Mouse (Mus musculus): ENCODE measurements around the gene Lpar1. TPM values are rescaled to one million over a fixed set of nuclear protein-coding genes. Genes with fewer than 3 reads are reported as not detected.

The Lpar1 gene
- total and polyA plus RNA-seq, 3 experiments, result not detected

- DNase-seq (ENCODE audit: low read depth, low spot score), result no peak
- no peaks in the 10 kb centered on the region for H3K27me3 ChIP-seq (ENCODE audit: control insufficient read depth in 1 of 2, insufficient read depth in 2 of 2, low read length in 2 of 2)
- H3K4me3 ChIP-seq (ENCODE audit: control insufficient read depth in 1 of 2, insufficient read depth in 1 of 2, low read depth in 2 of 2, low read length in 2 of 2), result no peak overlapping the region
- no peaks in the 10 kb centered on the region for H3K4me1 ChIP-seq (ENCODE audit: control insufficient read depth in 1 of 2, insufficient read depth in 2 of 2, low read length in 2 of 2)
- H3K79me2 ChIP-seq (ENCODE audit: control insufficient read depth, insufficient read depth, low read length, poor library complexity), result no peaks in the 10 kb centered on the region
- H3K9ac ChIP-seq (ENCODE audit: control insufficient read depth, low read depth, low read length, poor library complexity, severe bottlenecking), result no peak overlapping the region
- no peaks in the 10 kb centered on the region for H3K9me3 ChIP-seq (replicated peaks; ENCODE audit: insufficient read depth, low read length)
- no peak overlapping the region for H3K27ac ChIP-seq (ENCODE audit: control insufficient read depth, low read depth, low read length)
- TF ChIP-seq ELF1 (IDR thresholded peaks at IDR 0.05; ENCODE audit: low read depth, low read length), result no peak
- no peak for TF ChIP-seq SIN3A (IDR thresholded peaks at IDR 0.05; ENCODE audit: low read length)
- no peak for TF ChIP-seq JUND (IDR thresholded peaks at IDR 0.05; ENCODE audit: low read depth, low read length)
- no peak for TF ChIP-seq MAX (IDR thresholded peaks at IDR 0.05; ENCODE audit: low read length)
- no peak for TF ChIP-seq TCF12 (IDR thresholded peaks at IDR 0.05; ENCODE audit: low read depth, low read length)
- TF ChIP-seq BHLHE40 (IDR thresholded peaks at IDR 0.05; ENCODE audit: borderline replicate concordance, low read depth, low read length), result no peak
- no peaks in the 10 kb centered on the region for H3K36me3 ChIP-seq (ENCODE audit: control insufficient read depth in 1 of 2, insufficient read depth in 2 of 2, low read length in 2 of 2)
Observed at GRCm38 (mm10) chr4:58571232-58571631, 17.5 kb upstream of the Lpar1 start.

GRCm38 (mm10) chr4:58568486-58568885 is 14.8 kb upstream of the Lpar1 start:
- Histone ChIP-seq H3K4me1 (ENCODE audit: control insufficient read depth in 1 of 2, insufficient read depth in 2 of 2, low read length in 2 of 2) (no peaks in the 10 kb centered on the region), H3K4me3 (ENCODE audit: control insufficient read depth in 1 of 2, insufficient read depth in 1 of 2, low read depth in 2 of 2, low read length in 2 of 2) (no peak overlapping the region), H3K9ac (ENCODE audit: control insufficient read depth, low read depth, low read length, poor library complexity, severe bottlenecking) (no peak overlapping the region), H3K36me3 (ENCODE audit: control insufficient read depth in 1 of 2, insufficient read depth in 2 of 2, low read length in 2 of 2) (no peaks in the 10 kb centered on the region), H3K27ac (ENCODE audit: control insufficient read depth, low read depth, low read length) (no peak overlapping the region), H3K9me3 (replicated peaks; ENCODE audit: insufficient read depth, low read length) (no peaks in the 10 kb centered on the region), H3K27me3 (ENCODE audit: control insufficient read depth in 1 of 2, insufficient read depth in 2 of 2, low read length in 2 of 2) (no peaks in the 10 kb centered on the region; a peak in 1 of 4 replicates), H3K79me2 (ENCODE audit: control insufficient read depth, insufficient read depth, low read length, poor library complexity) (no peaks in the 10 kb centered on the region)
- no peak for DNase-seq (ENCODE audit: low read depth, low spot score)
- TF ChIP-seq UBTF (IDR thresholded peaks at IDR 0.05; ENCODE audit: borderline replicate concordance, insufficient read depth, low read depth, low read length) (no peak), TBP (IDR thresholded peaks at IDR 0.05; ENCODE audit: low read depth, low read length) (no peak), MYC (IDR thresholded peaks at IDR 0.05; ENCODE audit: low read depth, low read length) (no peak), MYB (IDR thresholded peaks at IDR 0.05; ENCODE audit: low read depth, low read length) (no peak), MAZ (IDR thresholded peaks at IDR 0.05; ENCODE audit: low read depth, low read length) (no peak)

DNA sequence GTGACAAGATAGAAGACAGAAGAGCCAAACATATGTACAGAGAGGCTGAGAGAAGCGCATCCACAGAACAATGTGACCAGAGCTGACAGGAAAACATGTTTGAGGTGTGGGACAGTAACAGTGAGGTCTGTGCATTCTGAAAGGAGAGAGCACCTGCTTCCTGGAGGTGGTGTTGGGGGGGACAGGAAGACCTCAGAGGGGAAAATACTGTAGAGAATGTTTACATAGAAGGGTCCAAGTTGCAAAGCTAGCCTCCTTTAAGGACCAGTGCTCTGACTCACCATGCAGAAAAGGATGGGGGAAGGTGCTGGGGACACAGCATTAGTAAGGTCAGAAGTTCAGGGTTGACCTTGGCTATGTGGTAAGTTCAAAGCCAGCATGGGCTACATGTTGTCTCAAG is 9.1 kb upstream of the Lpar1 start:
- TF ChIP-seq MEF2A (IDR thresholded peaks at IDR 0.05; ENCODE audit: extremely low read depth, insufficient replicate concordance, low read depth, low read length, poor library complexity, severe bottlenecking), result no peak
- no peak for TF ChIP-seq ZMIZ1 (IDR thresholded peaks at IDR 0.05; ENCODE audit: low read depth, low read length)
- TF ChIP-seq NELFE (IDR thresholded peaks at IDR 0.05; ENCODE audit: low read depth, low read length), result no peak
- TF ChIP-seq GABPA (IDR thresholded peaks at IDR 0.05; ENCODE audit: low read depth, low read length), result no peak
- no peak for TF ChIP-seq NRF1 (IDR thresholded peaks at IDR 0.05; ENCODE audit: insufficient read depth, low read depth, low read length, poor library complexity, severe bottlenecking)
- Histone ChIP-seq H3K4me1 (ENCODE audit: control insufficient read depth in 1 of 2, insufficient read depth in 2 of 2, low read length in 2 of 2) (no peaks in the 10 kb centered on the region), H3K79me2 (ENCODE audit: control insufficient read depth, insufficient read depth, low read length, poor library complexity) (no peaks in the 10 kb centered on the region), H3K9me3 (replicated peaks; ENCODE audit: insufficient read depth, low read length) (no peaks in the 10 kb centered on the region), H3K36me3 (ENCODE audit: control insufficient read depth in 1 of 2, insufficient read depth in 2 of 2, low read length in 2 of 2) (no peaks in the 10 kb centered on the region), H3K27me3 (ENCODE audit: control insufficient read depth in 1 of 2, insufficient read depth in 2 of 2, low read length in 2 of 2) (no peaks in the 10 kb centered on the region; a peak in 1 of 4 replicates), H3K4me3 (ENCODE audit: control insufficient read depth in 1 of 2, insufficient read depth in 1 of 2, low read depth in 2 of 2, low read length in 2 of 2) (no peak overlapping the region), H3K9ac (ENCODE audit: control insufficient read depth, low read depth, low read length, poor library complexity, severe bottlenecking) (no peak overlapping the region), H3K27ac (ENCODE audit: control insufficient read depth, low read depth, low read length) (no peak overlapping the region)
- no peak for DNase-seq (ENCODE audit: low read depth, low spot score)
